25 mouse cellular contexts compared by ENCODE assay signal in the genomic region with DNA sequence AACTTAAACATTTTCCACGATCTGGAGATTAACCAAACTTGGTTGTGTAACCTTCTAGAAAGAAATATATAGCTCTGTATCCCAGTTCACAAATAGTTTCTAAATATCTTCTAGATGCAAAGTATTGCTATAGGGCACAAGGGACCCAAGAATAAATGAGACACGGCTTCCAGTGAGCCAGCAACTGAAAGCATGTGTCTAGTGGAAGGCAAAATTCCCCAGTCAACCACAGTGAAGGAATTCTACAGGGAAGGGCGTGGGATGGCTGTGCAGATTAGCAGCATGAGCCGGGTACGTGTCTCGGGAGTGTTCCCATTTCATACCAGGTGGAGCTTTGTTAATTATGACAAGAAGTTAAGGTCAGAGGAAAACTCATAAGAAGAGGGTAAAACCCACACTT.
DNase-seq lines count a peak whose midpoint lies in the region; ATAC-seq and TF ChIP-seq lines count a peak whose summit lies in the region.
"Had no signal": no experiment of that assay in that cellular context is flagged by ENCODE, and none has a peak within 500 bp of the region (broad histone marks: within the 10 kb centered on the region; RNA-seq: fewer than 3 reads in every experiment).

No protein-coding gene starts in this region.

- TF ChIP-seq CTCF in left cerebral cortex, adult 2 months (IDR thresholded peaks at IDR 0.05): no peak

- no peak overlapping the region for H3K4me3 ChIP-seq in heart, embryonic 10.5 days
- H3K4me3 ChIP-seq in heart, embryonic 11.5 days (ENCODE audit: low read depth, low read length): no peak overlapping the region
- H3K4me3 ChIP-seq in left cerebral cortex, adult 2 months: no peak overlapping the region
- H3K4me3 ChIP-seq: embryonic facial prominence, embryonic 10.5 days; embryonic facial prominence, embryonic 12.5 days; forebrain, embryonic 13.5 days; forebrain, embryonic 15.5 days had no signal

- no peaks in the 10 kb centered on the region for H3K4me1 ChIP-seq in heart, embryonic 10.5 days
- no peaks in the 10 kb centered on the region for H3K4me1 ChIP-seq in heart, embryonic 11.5 days (ENCODE audit: control insufficient read depth, insufficient read depth, low read length)
- H3K4me1 ChIP-seq: embryonic facial prominence, embryonic 10.5 days; embryonic facial prominence, embryonic 12.5 days; forebrain, embryonic 13.5 days; forebrain, embryonic 15.5 days had no signal

- WGBS in heart, embryonic 10.5 days: 87% methylated on average over 6 of the region's 6 CpGs
- WGBS in heart, embryonic 11.5 days (ENCODE audit: insufficient replicate concordance): 75% methylated on average over 6 of the region's 6 CpGs

- H3K27me3 ChIP-seq in heart, embryonic 10.5 days (ENCODE audit: insufficient read depth, poor library complexity, severe bottlenecking): no peaks in the 10 kb centered on the region
- H3K27me3 ChIP-seq in heart, embryonic 11.5 days (ENCODE audit: control insufficient read depth, insufficient read depth, low read length): no peaks in the 10 kb centered on the region
- H3K27me3 ChIP-seq: CH12.LX; embryonic facial prominence, embryonic 12.5 days; forebrain, embryonic 13.5 days; forebrain, embryonic 15.5 days; Patski had no signal

- DNase-seq in frontal cortex, postnatal 36 days (ENCODE audit: low spot score in 2 of 2): no peak
- DNase-seq in heart, embryonic 10.5 days (ENCODE audit: low spot score): peak; percentile 28
- no peak for DNase-seq in left cerebral cortex, adult 2 months (ENCODE audit: extremely low spot score in 1 of 2, low spot score in 2 of 2)
- no peak for DNase-seq in left cerebral cortex, postnatal 4 days
- DNase-seq in brain, adult 2 months (ENCODE audit: low read depth, low spot score): peak; percentile 61
- DNase-seq in cerebellum, postnatal 36 days: no peak
- DNase-seq: adrenal gland, adult 8-10 months; adrenal gland, postnatal 14 days; adrenal gland, postnatal 36 days; cerebellum, adult 11 months; cerebellum, adult 18-20 months; cerebellum, adult 8-10 months; cerebellum, adult 9-11 months; cerebellum, postnatal 14 days had no signal

- intact Hi-C loops in left cerebral cortex, adult 2 months (cut with DNase I): no loop called here
- intact Hi-C loops in left cerebral cortex, postnatal 4 days (cut with DNase I): no loop called here

- H3K27ac ChIP-seq in heart, embryonic 10.5 days: no peak overlapping the region
- H3K27ac ChIP-seq in heart, embryonic 11.5 days (ENCODE audit: low read depth, low read length): no peak overlapping the region
- H3K27ac ChIP-seq in left cerebral cortex, adult 2 months: peak overlapping the region; percentile 19; the same call in 1 of the 2 replicates
- H3K27ac ChIP-seq: embryonic facial prominence, embryonic 10.5 days; embryonic facial prominence, embryonic 12.5 days; forebrain, embryonic 13.5 days; forebrain, embryonic 15.5 days had no signal

- peaks cover 5% of the 10 kb centered on the region; the same call in 1 of the 2 replicates for H3K9me3 ChIP-seq in heart, embryonic 10.5 days
- H3K9me3 ChIP-seq in heart, embryonic 11.5 days (replicated peaks; ENCODE audit: control insufficient read depth, low read length): no peaks in the 10 kb centered on the region
- H3K9me3 ChIP-seq: embryonic facial prominence, embryonic 10.5 days; embryonic facial prominence, embryonic 12.5 days; forebrain, embryonic 15.5 days had no signal

- H3K36me3 ChIP-seq in heart, embryonic 10.5 days: no peaks in the 10 kb centered on the region
- H3K36me3 ChIP-seq in heart, embryonic 11.5 days (ENCODE audit: control insufficient read depth, insufficient read depth, low read length): no peaks in the 10 kb centered on the region
- H3K36me3 ChIP-seq: embryonic facial prominence, embryonic 10.5 days; embryonic facial prominence, embryonic 12.5 days; forebrain, embryonic 15.5 days; G1E had no signal

- no peak overlapping the region for H3K9ac ChIP-seq in heart, embryonic 11.5 days (ENCODE audit: low read depth, low read length)
- H3K9ac ChIP-seq: embryonic facial prominence, embryonic 12.5 days; forebrain, embryonic 13.5 days; forebrain, embryonic 15.5 days had no signal

- no peak overlapping the region for H3K4me2 ChIP-seq in heart, embryonic 11.5 days
- H3K4me2 ChIP-seq: embryonic facial prominence, embryonic 12.5 days; forebrain, embryonic 13.5 days; forebrain, embryonic 15.5 days had no signal

- peak; percentile 85 for ATAC-seq in frontal cortex, adult (ENCODE audit: low TSS enrichment)
- no peak for ATAC-seq in heart, embryonic 11.5 days (replicated peaks; ENCODE audit: insufficient number of reproducible peaks, low FRiP score, low TSS enrichment)
- ATAC-seq: activated CD4-positive, CD25-positive, alpha-beta regulatory T cell, adult 4 months; CD4-positive, CD25-positive, alpha-beta regulatory T cell, adult 4 months; forebrain, embryonic 13.5 days; forebrain, embryonic 15.5 days; Patski had no signal

Comparison
In these comparisons a context has a peak if more than half of its experiments do, and no peak if none do; other contexts are left out.
1. DNase-seq: peak in heart, embryonic 10.5 days (single experiment) and brain, adult 2 months (single experiment); none in frontal cortex, postnatal 36 days (0 of 2), left cerebral cortex, adult 2 months (0 of 2), left cerebral cortex, postnatal 4 days (single experiment) and cerebellum, postnatal 36 days (0 of 2).